Mouse (Mus musculus): ENCODE measurements around the gene Chid1. TPM values are rescaled to one million over a fixed set of nuclear protein-coding genes. Genes with fewer than 3 reads are reported as not detected.

Chid1 gene
- polyA plus RNA-seq, 1 experiment from 2014 or later: 27.5 TPM

GRCm38 (mm10) chr7:141524760-141525579 lies 14.7 kb downstream of the Chid1 start:
- Histone ChIP-seq H3K4me3 (replicated peaks) (no peak overlapping the region), H3K9me3 (no peaks in the 10 kb centered on the region), H3K36me3 (peaks cover 60% of the 10 kb centered on the region), H3K4me2 (no peak overlapping the region), H3K9ac (replicated peaks) (no peak overlapping the region), H3K27me3 (no peaks in the 10 kb centered on the region), H3K4me1 (replicated peaks) (no peaks in the 10 kb centered on the region), H3K27ac (no peak overlapping the region)
- 53% methylated on average over 6 of the region's 6 CpGs for WGBS
- ATAC-seq (ENCODE audit: insufficient number of reproducible peaks, insufficient read depth, low FRiP score, low TSS enrichment, low read depth): no peak

- H3K4me1 ChIP-seq (replicated peaks): no peaks in the 10 kb centered on the region
- no peak overlapping the region for H3K4me2 ChIP-seq
- 87% methylated on average over 4 of the region's 4 CpGs for WGBS
- no peak overlapping the region for H3K27ac ChIP-seq
- H3K4me3 ChIP-seq (replicated peaks): no peak overlapping the region
- ATAC-seq (ENCODE audit: insufficient number of reproducible peaks, insufficient read depth, low FRiP score, low TSS enrichment, low read depth): no peak
- peaks cover 54% of the 10 kb centered on the region for H3K36me3 ChIP-seq
- no peak overlapping the region for H3K9ac ChIP-seq (replicated peaks)
- no peaks in the 10 kb centered on the region for H3K27me3 ChIP-seq
- no peaks in the 10 kb centered on the region for H3K9me3 ChIP-seq
Measured at GRCm38 (mm10) chr7:141524271-141524670, 15.4 kb downstream of the Chid1 start.

- H3K9ac ChIP-seq (replicated peaks): no peak overlapping the region
- H3K27ac ChIP-seq: no peak overlapping the region
- WGBS: 34% methylated on average over 4 of the region's 4 CpGs
- no peak for ATAC-seq (ENCODE audit: insufficient number of reproducible peaks, insufficient read depth, low FRiP score, low TSS enrichment, low read depth)
- no peak overlapping the region for H3K4me3 ChIP-seq (replicated peaks)
- H3K36me3 ChIP-seq: peaks cover 51% of the 10 kb centered on the region
- H3K4me1 ChIP-seq (replicated peaks): no peaks in the 10 kb centered on the region
- H3K4me2 ChIP-seq: no peak overlapping the region
- H3K9me3 ChIP-seq: no peaks in the 10 kb centered on the region
- H3K27me3 ChIP-seq: no peaks in the 10 kb centered on the region
Measured at GRCm38 (mm10) chr7:141523007-141523406, 16.6 kb downstream of the Chid1 start.

- Histone ChIP-seq H3K27me3 (no peaks in the 10 kb centered on the region), H3K9me3 (no peaks in the 10 kb centered on the region), H3K36me3 (peaks cover 56% of the 10 kb centered on the region), H3K9ac (replicated peaks) (no peak overlapping the region), H3K4me1 (replicated peaks) (no peaks in the 10 kb centered on the region), H3K4me3 (replicated peaks) (no peak overlapping the region), H3K4me2 (no peak overlapping the region), H3K27ac (no peak overlapping the region)
- ATAC-seq (ENCODE audit: insufficient number of reproducible peaks, insufficient read depth, low FRiP score, low TSS enrichment, low read depth): no peak
- WGBS: 69% methylated on average over 1 of the region's 1 CpGs
Measured at GRCm38 (mm10) chr7:141519795-141520194, 19.9 kb downstream of the Chid1 start.

GRCm38 (mm10) chr7:141518926-141519325 lies 20.7 kb downstream of the Chid1 start:
- H3K4me2 ChIP-seq: no peak overlapping the region
- H3K27me3 ChIP-seq: no peaks in the 10 kb centered on the region
- no peak for ATAC-seq (ENCODE audit: insufficient number of reproducible peaks, insufficient read depth, low FRiP score, low TSS enrichment, low read depth)
- H3K36me3 ChIP-seq: peaks cover 59% of the 10 kb centered on the region
- no peak overlapping the region for H3K9ac ChIP-seq (replicated peaks)
- H3K4me3 ChIP-seq (replicated peaks): no peak overlapping the region
- no peaks in the 10 kb centered on the region for H3K9me3 ChIP-seq
- no peak overlapping the region for H3K27ac ChIP-seq
- 83% methylated on average over 3 of the region's 3 CpGs for WGBS
- H3K4me1 ChIP-seq (replicated peaks): no peaks in the 10 kb centered on the region

- Histone ChIP-seq H3K27ac (no peak overlapping the region), H3K4me3 (replicated peaks) (no peak overlapping the region), H3K4me1 (replicated peaks) (no peaks in the 10 kb centered on the region), H3K9ac (replicated peaks) (no peak overlapping the region), H3K4me2 (no peak overlapping the region), H3K9me3 (no peaks in the 10 kb centered on the region), H3K36me3 (peaks cover 65% of the 10 kb centered on the region), H3K27me3 (no peaks in the 10 kb centered on the region)
- 82% methylated on average over 5 of the region's 5 CpGs for WGBS
- no peak for ATAC-seq (ENCODE audit: insufficient number of reproducible peaks, insufficient read depth, low FRiP score, low TSS enrichment, low read depth)
Measured at GRCm38 (mm10) chr7:141518296-141518695, 21.4 kb downstream of the Chid1 start.

- ATAC-seq (ENCODE audit: insufficient number of reproducible peaks, insufficient read depth, low FRiP score, low TSS enrichment, low read depth): no peak
- H3K4me2 ChIP-seq: no peak overlapping the region
- H3K4me1 ChIP-seq (replicated peaks): no peaks in the 10 kb centered on the region
- H3K9ac ChIP-seq (replicated peaks): no peak overlapping the region
- no peak overlapping the region for H3K4me3 ChIP-seq (replicated peaks)
- no peaks in the 10 kb centered on the region for H3K9me3 ChIP-seq
- peaks cover 67% of the 10 kb centered on the region for H3K36me3 ChIP-seq
- 91% methylated on average over 4 of the region's 4 CpGs for WGBS
- no peak overlapping the region for H3K27ac ChIP-seq
- no peaks in the 10 kb centered on the region for H3K27me3 ChIP-seq
Measured at GRCm38 (mm10) chr7:141517638-141518037, 22.0 kb downstream of the Chid1 start.

GRCm38 (mm10) chr7:141510681-141511191 lies 28.9 kb downstream of the Chid1 start:
- Histone ChIP-seq H3K4me3 (replicated peaks) (no peak overlapping the region), H3K9ac (replicated peaks) (no peak overlapping the region), H3K9me3 (no peaks in the 10 kb centered on the region), H3K4me2 (no peak overlapping the region), H3K36me3 (peaks cover 32% of the 10 kb centered on the region), H3K27ac (no peak overlapping the region), H3K4me1 (replicated peaks) (no peaks in the 10 kb centered on the region), H3K27me3 (no peaks in the 10 kb centered on the region)
- 66% methylated on average over 8 of the region's 8 CpGs for WGBS
- no peak for ATAC-seq (ENCODE audit: insufficient number of reproducible peaks, insufficient read depth, low FRiP score, low TSS enrichment, low read depth)

GRCm38 (mm10) chr7:141510196-141510595 lies 29.5 kb downstream of the Chid1 start:
- WGBS: 90% methylated on average over 5 of the region's 5 CpGs
- ATAC-seq (ENCODE audit: insufficient number of reproducible peaks, insufficient read depth, low FRiP score, low TSS enrichment, low read depth): no peak
- H3K27me3 ChIP-seq: no peaks in the 10 kb centered on the region
- H3K4me2 ChIP-seq: no peak overlapping the region
- H3K36me3 ChIP-seq: peaks cover 27% of the 10 kb centered on the region
- no peaks in the 10 kb centered on the region for H3K9me3 ChIP-seq
- H3K27ac ChIP-seq: no peak overlapping the region
- no peaks in the 10 kb centered on the region for H3K4me1 ChIP-seq (replicated peaks)
- H3K9ac ChIP-seq (replicated peaks): no peak overlapping the region
- H3K4me3 ChIP-seq (replicated peaks): no peak overlapping the region

GRCm38 (mm10) chr7:141508160-141508559 lies 31.5 kb downstream of the Chid1 start:
- H3K9ac ChIP-seq (replicated peaks): 0 out of 2 replicates have a peak overlapping the region, but pooled peaks have one; percentile 13
- H3K27ac ChIP-seq: peak overlapping the region; percentile 62
- no peaks in the 10 kb centered on the region for H3K4me1 ChIP-seq (replicated peaks)
- no peaks in the 10 kb centered on the region for H3K27me3 ChIP-seq
- ATAC-seq (ENCODE audit: insufficient number of reproducible peaks, insufficient read depth, low FRiP score, low TSS enrichment, low read depth): no peak
- no peaks in the 10 kb centered on the region for H3K9me3 ChIP-seq
- no peak overlapping the region for H3K4me2 ChIP-seq
- peaks cover 13% of the 10 kb centered on the region for H3K36me3 ChIP-seq
- no peak overlapping the region for H3K4me3 ChIP-seq (replicated peaks)

- peaks cover 12% of the 10 kb centered on the region for H3K36me3 ChIP-seq
- no peak overlapping the region for H3K27ac ChIP-seq
- no peaks in the 10 kb centered on the region for H3K27me3 ChIP-seq
- no peak overlapping the region for H3K4me3 ChIP-seq (replicated peaks)
- H3K4me2 ChIP-seq: no peak overlapping the region
- 83% methylated on average over 2 of the region's 2 CpGs for WGBS
- H3K9me3 ChIP-seq: no peaks in the 10 kb centered on the region
- H3K4me1 ChIP-seq (replicated peaks): no peaks in the 10 kb centered on the region
- no peak overlapping the region for H3K9ac ChIP-seq (replicated peaks)
- ATAC-seq (ENCODE audit: insufficient number of reproducible peaks, insufficient read depth, low FRiP score, low TSS enrichment, low read depth): no peak
Measured at GRCm38 (mm10) chr7:141506278-141506677, 33.4 kb downstream of the Chid1 start.

GRCm38 (mm10) chr7:141502556-141502905 lies 37.1 kb downstream of the Chid1 start:
- Histone ChIP-seq H3K4me3 (replicated peaks) (no peak overlapping the region), H3K27ac (no peak overlapping the region), H3K27me3 (no peaks in the 10 kb centered on the region), H3K9ac (replicated peaks) (no peak overlapping the region), H3K4me2 (no peak overlapping the region), H3K36me3 (peaks cover 15% of the 10 kb centered on the region), H3K4me1 (replicated peaks) (no peaks in the 10 kb centered on the region), H3K9me3 (no peaks in the 10 kb centered on the region)
- no peak for ATAC-seq (ENCODE audit: insufficient number of reproducible peaks, insufficient read depth, low FRiP score, low TSS enrichment, low read depth)
- WGBS: 86% methylated on average over 5 of the region's 5 CpGs
